Mouse (Mus musculus) regulatory T cell (primary cell): Measurements from ENCODE around the gene Peli2.
"Not testable (repeated sequence)": the region's sequence is repeated elsewhere in the genome, so short reads cannot be mapped to it uniquely, and the experiment has no call there.

Source experiments
- in situ Hi-C: fragments of 300-600 bp; cut with MboI, MseI; formaldehyde crosslinking; loops from one replicate; pipeline ENCODE4 v1.15.1; 2025; ENCODE audit warnings: high pct_unique_total_duplicates

The Peli2 gene

DNA sequence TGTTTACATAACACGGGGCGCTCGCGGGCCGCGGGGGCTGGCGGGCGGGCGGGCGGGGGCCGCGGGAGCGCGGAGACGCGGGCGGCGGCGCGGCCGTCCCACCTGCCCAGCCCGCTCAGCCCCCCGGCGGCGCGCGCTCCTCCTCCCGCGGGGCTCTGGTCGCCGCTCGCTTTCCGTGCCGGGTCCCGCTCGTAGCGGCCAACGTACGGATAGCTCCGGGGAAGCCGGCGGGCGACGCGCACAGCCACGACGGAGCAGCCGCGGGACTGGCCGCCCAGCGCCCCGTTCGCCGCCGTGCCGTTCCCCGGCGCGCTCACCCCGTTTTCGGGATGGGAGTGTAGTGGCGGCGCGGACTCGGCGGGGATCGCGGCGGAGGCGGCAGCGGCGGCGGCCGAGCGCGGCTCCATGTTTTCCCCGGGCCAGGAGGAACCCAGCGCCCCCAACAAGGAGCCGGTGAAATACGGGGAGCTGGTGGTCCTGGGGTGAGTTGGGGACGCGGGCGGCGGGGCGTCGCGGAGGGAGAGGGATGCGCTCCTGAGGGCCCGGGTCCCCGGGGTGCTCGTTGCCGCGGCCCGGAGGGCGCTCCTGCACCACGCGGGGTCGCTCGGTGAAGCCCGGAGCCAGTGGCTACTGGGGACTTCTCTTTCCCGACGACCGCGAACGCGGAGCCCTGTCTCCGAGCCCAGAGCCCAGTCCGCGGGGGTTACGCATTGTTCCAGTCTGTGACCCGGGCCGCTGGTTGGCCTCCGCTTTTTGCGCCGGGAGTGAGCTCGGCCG is at the start of gene Peli2:
Gene Peli2 (plus strand): TSS at position 72 of the 777 bp plus-strand sequence.
- in situ Hi-C loops: no loop called here

DNA sequence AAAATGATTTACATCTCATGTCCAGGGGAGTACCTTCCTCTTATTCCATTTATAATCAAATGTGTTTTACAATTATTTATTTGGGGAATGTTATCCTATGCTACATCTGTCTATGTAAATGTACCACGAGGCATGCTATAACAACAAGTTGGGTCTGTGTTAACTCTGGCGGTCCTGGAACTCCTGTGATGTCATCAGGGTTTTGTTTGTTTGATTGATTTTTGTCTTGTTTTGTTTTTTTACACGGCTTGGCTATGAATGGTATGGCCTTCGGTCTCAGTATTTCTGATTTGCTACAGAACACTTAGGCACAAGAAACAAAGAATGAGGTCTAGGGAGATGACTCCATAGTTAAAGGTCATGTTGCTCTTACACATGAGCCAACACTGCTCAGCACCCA is 48.5 kb upstream of the Peli2 start:
- in situ Hi-C loops: no loop called here

DNA sequence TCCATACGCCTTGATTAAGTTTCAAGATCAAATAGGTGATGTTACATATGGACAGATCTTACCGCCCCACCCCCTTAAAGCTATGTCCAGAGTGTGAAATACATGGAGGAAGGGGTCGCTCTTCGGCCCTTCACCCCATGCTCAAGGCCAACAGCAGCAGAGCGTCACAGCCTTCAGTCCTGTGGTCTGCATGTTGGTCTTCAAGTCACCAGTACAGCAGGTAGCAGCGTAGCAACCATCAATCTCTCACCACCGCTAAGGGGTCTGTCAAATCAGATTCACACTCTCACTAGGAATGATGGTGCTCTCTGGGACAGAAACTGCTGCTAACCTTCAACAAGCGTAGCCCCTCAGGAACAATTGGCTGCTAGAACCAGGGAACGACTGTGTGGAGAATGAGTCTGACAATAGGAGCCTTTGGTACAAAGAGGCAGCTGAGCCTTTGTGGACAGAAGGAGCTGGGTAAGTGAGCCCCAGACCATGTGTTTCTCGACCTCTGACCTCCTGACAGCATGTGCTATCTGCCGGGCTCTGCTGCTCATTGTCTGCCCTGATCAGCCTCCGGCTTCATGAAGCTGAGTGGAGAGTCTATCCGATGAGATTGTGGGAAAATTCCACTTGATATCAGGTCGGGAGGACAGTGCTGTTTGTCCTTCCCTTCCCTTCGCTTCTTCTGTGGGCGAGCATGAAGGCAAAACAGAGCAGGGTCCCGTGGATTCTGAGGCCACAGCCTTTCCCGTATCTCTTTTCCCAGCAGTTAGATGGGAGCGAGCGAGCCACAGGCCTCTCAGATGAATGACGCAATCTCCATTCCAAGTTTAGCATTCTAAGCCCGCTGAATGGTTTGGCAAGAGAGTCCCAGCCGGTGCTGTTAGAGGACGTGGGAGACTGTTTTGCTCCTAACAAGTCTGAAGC is 47.1 kb upstream of the Peli2 start:
- in situ Hi-C loops: no loop called here

DNA sequence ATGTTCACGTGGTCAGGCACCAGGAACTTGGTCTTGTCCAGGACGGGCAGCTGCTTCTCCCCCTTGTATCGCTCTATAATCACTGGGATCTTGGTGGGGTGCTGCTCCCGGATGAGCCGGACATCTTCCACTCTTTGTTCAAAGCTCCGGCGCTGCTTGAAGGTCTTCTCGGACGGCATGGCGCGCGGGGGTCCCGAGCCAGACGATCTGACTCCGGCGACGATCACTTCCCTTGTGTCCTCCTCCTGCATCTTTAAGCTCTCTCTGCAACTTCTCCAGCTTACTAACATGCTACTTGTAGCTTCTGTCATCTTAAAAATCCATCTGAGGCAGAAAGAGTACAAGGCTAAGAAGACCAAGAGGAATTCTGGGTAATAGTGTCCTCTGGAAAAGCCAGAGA is 41.0 kb upstream of the Peli2 start:
- in situ Hi-C loops: not testable (repeated sequence)

DNA sequence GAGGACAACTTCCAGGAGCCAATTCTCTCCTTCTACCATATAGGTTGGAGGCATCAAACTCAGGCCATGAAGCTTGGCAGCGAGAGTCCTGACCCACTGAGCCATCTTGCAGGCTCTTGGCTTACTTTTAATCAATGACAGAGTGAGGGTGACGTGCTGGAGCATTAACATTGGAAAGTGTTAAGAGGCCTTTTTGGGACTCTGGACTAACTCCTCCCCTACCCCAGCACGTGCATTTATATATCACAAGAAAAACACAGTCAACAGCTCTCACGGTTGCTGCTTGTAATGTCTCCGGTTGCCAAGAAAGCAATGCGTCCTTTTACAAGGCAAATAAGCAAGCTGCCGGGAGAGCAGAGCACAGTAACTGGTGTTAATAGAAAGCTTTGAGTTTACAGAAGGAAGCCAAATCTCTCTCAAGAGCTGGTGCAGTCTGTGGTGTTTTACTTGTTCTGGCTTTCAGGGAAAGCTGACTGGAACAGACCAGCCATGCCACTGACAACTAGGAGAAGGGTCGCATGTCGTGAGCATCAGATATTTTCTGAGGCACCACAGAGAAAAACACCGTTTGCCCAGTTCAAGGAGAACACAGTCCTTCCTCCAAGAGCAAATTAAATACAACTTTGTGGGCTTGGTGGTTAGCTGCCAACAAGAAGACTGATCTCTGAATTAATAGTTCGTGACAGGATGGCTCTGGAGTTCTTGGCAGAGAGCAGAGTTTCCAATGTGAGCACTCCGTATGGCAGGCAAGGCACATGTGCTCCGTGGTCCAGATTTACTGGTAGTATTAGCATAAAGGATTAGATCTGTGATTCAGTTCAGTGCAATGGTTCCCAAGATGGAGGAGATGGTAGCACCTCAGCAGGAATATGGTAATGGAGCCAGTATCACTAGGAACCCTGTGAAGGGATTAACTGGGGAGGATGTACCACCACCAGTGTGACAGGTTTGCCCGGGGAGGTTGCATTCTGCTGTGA is 36.5 kb upstream of the Peli2 start:
- in situ Hi-C loops: no loop called here

DNA sequence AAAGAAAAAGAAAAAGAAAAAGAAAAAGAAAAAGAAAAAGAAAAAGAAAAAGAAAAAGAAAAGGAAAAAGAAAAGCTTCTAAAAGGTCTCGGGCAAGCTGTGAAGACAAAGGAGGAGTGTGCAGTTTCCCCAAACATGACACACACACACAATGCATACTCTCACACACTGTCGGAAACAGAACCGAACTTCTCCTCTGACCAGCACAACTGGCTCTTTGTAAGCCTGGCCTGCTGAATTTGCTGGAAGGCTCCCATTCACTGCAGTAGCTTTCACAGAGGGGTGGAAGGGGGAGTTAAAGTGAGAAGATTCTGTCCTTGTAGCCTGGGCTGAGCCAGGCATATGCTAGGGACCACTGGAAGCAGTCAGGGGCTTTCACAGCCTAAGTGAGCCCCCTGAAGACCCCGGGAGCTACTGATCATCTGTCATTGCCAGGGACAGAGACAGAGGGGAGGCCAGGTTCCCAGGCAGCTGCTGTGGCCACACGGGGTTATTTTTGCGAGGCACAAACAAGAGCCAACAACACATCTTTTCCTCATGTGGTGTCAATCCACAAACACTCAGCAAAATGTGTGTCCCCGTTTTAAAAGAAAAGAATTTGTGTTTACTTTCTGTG is 33.8 kb upstream of the Peli2 start:
- in situ Hi-C loops: no loop called here

DNA sequence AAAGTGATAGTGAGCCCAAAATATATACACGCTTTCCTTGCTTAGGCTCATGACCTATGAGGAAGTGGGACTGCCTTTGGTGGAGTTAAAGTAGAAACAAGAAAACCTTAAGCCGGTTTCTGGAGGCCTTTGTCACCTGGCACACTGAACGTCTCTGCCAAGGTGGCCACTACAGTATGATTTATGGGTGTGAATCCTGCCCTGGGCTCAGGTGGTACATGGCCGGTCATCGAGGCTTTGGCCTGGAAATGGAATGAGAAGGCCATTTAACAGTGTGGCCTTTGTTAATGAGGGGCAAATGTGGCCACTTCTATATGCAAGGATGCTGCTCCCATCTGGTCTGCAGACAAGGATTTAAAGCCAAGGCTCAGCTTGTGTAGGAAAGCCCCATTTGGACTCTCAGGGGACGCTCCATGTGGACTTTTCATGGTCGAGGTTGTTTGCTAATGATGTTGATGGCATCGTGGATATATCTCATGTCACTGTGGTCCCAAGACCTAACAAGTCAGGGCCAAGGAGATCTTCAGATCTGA is 33.3 kb upstream of the Peli2 start:
- in situ Hi-C loops: no loop called here

DNA sequence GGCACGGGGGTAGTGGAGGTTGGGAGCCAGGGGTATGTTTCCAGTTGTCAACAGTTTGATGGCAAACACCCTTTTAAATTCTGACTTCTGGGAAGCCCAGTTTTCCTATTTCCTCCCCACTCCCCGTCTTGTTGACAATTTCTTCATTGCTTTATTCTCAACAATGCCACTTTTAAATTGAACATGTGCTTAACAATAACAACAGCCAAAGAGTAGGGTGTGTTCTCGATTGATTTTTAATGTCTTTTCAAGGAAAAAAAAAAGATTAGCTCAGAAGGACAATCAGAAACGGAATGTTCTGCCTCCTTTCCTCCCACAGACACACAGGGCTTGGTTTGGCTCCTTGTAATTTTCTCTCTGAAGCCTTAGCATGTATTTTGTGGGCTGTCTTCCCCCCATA is 30.2 kb upstream of the Peli2 start:
- in situ Hi-C loops: no loop called here

DNA sequence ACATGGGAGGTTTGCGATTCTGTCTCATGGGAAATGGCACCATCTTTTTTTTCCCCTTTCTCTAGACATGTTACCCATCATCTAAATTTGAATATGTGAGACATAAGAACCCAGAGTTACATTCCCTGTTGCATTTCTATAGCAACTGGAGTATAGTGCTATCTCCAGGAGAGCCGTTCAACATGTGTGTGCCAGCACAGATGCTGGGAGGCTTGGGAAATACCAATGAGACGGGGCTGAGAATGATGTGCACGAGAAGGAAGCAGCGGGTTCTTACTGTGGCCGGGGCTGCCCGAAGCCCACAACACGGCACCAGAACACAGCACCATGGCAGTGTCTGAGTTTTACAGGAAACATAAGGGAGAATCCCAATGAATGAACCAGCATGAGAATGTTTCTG is 29.5 kb upstream of the Peli2 start:
- in situ Hi-C loops: no loop called here

DNA sequence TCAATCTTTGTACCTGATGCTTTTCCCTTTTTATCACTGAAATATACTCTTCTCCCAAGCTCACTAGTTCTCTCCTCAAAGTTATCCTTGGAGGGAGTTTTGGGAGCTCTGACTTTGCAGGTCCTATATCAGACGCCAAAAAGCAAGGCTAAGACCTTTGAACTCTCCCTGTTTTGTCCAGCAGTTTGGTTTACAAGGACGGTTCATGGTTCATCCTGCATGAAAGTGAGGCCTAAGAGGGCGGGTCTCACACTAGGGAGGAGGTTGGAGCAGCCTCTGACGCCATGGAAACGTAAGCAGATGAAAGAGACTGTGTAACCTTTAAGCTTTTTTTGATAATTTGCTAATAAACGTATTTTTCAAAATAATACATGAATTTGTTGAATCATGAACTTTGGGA is 22.4 kb upstream of the Peli2 start:
- in situ Hi-C loops: no loop called here

DNA sequence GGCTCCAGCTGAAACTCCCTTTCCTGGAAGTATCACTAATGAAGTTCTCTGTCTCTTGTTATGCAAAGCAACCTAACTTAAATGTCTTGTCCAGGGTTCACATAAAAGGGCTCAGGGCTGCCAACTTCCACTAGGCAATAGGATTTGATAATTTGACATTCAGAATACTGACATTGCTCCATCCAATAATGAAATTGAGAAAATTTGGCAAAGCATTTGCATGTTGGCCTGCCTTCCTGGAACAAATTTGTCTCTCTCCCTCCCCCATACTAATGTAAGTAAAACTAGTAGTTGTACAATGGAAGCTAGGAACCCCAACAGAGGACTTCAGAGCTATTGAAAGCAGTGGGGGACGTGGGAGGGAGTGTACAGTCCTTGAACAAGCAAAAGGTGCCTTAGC is 21.3 kb upstream of the Peli2 start:
- in situ Hi-C loops: no loop called here

DNA sequence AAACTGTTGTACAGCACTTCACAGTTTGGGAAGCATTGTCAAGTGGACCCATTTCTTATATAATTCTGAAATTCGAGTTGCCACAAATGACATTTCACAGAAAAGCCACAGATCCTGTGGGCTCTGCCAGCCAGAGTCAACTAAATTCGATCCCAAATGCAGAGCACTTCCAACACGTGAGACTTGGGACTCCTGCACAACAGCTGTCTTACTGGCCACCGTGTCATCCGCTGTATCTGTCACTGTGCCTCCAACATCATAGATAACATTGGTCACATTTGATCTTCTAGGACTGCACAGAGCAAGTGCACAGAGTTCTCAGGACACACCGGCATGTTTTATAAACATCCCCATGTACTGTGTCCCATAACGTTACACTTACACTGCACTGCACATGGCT is 14.2 kb upstream of the Peli2 start:
- in situ Hi-C loops: no loop called here

DNA sequence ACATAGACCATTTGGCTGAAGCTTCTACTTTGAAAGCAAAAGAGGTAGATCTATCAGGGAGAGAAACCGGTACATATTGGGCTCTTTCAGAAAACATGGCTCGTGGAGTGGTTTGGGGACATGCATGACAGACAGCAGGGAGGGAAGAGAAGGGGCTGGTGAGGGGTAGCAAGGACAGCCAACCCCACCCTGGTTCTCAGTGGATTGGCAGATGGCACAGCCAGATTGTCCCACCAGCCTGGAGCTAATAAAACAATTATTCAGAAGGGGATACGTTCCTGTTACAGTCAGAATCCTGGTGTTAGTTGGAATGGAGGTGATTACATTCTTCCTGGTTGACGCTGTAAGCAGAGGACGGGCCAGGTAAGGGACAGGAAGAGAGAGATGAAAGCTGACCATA is 2.6 kb upstream of the Peli2 start:
- in situ Hi-C loops: no loop called here

DNA sequence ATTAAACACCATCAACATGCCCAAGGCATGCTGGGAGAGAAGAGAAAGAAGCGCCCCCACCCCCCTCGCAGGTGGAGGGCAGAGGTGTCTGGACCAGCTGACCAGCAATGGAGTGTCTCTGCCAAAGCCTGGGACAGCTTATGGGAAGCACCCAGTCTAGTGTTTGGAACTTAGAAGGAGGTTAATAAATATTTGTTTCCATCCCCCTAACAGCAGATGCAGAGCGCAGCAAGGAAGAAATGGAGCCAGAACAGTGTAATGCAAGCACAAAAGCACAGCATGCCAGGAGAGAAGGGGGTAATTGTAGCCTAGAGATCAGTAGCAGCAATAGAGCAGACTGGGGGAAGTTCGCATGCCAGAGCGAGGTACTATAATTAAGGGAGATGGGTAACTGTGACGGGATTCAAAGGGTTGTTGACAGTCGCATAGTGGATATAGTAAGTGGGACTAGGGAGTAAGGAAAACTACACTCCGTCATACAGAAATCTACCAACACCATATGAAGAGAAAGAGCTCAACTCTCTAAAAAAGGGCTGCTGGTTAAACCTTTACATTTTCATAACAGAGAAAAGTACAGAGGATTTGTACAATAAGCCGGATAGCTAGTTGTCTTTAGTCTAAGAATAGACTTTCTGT is 1.5 kb upstream of the Peli2 start:
- in situ Hi-C loops: no loop called here

DNA sequence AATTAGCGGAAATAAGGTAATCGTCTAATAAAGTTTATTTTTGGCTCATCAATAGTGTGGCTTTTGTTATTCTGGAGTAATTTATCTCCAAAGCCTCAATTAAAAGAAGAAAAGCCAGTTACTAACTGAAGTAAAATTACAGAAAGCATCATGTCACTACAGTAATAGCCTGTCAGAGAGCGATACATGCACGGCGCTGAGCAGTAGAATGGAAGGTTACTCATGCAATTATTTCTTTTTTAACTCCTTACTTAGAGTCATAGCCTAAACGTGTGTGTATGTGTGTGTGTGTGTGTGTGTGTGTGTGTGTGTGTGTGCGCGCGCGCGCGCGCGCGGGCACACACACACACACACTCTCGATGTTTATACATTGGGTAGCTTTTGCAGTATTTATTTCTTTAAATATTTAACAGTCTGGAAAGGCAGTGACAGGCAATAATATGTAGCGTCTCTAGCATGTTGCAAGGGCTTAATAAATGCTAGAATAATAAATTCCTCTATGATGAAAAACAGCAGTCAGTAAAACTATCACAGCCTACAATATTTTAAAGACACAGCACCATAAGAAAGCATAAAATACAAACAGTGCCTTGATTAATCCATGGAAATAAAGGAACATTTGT is 864 bp upstream of the Peli2 start:
- in situ Hi-C loops: no loop called here

DNA sequence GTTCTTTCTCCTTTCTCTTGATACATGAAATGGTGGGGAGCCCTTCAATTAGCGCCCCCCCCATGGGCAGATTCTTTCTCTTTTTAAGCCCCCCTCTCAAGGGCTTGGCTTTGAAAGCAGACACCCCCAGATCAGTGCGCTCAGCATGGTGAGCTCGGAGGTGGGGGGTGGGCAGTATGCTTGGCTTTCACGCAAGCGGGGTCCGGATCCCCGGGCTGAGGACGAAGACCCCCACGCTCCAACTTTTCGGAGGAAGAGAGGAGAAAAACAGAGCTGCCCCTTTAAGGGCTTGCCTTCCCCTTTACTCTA is 226 bp upstream of the Peli2 start:
- in situ Hi-C loops: no loop called here

DNA sequence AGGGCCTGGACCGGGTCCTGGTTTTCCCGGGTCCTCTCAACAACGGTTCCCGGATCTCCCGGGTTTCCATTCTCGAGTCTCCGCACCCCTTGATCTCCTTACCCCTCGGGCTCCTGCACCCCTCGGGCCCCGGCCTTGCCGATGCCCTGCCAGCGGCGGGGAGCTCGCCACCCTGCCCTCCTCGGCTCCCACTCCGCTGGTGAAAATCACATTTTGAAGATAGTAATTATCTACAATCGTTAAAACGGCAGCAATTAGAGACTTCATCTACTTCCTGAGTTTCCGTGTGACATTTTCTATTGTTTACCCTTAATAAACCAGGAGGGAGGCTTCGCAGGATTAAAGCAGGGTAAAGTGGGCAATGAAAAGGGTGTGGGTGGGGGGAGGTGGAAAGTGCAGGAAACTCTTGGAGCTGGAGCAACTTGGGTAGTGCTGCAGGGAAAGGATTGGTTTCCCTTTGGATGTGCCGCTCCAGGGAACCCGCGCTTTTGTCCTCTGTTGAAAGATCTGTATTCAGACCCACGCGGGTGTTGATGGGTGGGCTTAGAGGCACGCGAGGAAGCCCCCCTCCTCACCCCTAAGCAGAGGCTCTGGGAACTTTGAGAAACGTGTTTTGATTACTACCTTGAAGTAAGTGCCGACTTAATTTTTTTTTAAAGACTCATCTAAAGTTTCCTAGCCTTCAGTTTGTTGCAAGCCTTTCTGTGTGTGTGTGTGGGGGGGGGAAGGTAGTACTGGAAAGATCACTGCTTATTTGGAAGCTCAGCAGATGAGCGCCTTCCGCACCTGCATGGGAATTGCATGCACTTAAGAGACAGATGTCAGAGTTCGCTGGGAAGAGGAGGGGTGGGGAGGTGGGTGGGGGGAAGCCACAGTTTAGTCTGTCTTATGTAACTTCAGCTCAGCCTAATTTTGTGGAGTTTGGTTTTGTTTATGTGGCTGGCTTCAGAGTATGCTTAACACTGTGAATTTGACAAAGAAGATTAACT is 1.2 kb downstream of the Peli2 start:
- in situ Hi-C loops: no loop called here

DNA sequence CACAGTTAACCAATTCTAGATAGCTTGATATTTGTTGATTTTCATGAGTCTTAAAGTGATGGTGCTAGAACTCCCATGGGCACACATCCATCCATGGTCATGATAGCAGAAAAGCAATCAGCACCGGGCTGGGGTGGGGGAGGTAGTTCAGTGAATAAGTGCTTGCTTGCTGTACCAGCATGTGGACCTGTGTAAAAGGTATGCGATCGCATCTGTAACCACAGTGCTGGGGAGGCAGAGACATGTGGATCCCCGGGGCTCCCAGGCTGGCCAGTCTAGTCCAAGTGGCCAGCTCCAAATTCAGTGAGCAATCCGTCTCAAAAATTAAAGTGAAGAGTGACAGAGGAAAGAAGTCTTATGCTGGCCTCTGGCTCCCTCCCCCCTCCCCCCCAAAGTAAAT is 3.4 kb downstream of the Peli2 start:
- in situ Hi-C loops: no loop called here

DNA sequence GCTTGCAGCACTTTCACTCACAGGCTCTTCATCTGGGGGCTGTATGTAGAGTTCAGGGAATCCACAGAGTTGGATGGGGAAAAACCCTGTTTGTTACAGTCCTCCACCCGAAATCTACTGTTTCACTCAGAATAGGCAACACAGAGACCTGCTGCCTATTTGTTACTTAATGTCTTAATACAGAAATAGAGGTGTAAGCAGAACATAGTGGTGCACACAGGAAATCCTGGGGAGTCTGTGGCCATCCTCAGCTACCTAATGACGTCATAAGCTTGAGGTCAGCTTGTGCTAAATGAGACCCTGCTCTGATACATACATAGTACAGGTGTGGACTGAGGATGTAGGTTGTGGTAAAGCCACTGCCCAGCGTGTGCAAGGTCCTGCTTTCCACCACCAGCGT is 4.2 kb downstream of the Peli2 start:
- in situ Hi-C loops: no loop called here
